Mouse (Mus musculus) cerebellum, postnatal 10 days (tissue): ENCODE measurements around the gene Olfr520.
"Not testable (repeated sequence)": the region's sequence is repeated elsewhere in the genome, so short reads cannot be mapped to it uniquely, and the experiment has no call there.

ENCODE experiments used
- DNase-seq, 2 experiments: peaks; one replicate each; pipeline ENCODE4 v3.0.0; 2021; ENCODE audit warnings: mixed read lengths in 2 of 2

The Olfr520 gene

GRCm38 (mm10) chr7:99729973-99730372, at the start of gene Olfr520:
Olfr520 (plus strand) TSS chr7:99730273.
- DNase-seq: no peak

- DNase-seq: no peak
Observed at GRCm38 (mm10) chr7:99680771-99681170, 49.3 kb upstream of the Olfr520 start.

- DNase-seq: no peak
Observed at GRCm38 (mm10) chr7:99684086-99684485, 46.0 kb upstream of the Olfr520 start.

- DNase-seq: no peak
Observed at GRCm38 (mm10) chr7:99690819-99691218, 39.3 kb upstream of the Olfr520 start.

- DNase-seq: no peak
Observed at GRCm38 (mm10) chr7:99692396-99692795, 37.7 kb upstream of the Olfr520 start.

- no peak for DNase-seq
Observed at GRCm38 (mm10) chr7:99693387-99693786, 36.7 kb upstream of the Olfr520 start.

GRCm38 (mm10) chr7:99693976-99694375, 36.1 kb upstream of the Olfr520 start:
- no peak for DNase-seq

GRCm38 (mm10) chr7:99694424-99694823, 35.6 kb upstream of the Olfr520 start:
- DNase-seq: not testable (repeated sequence)

- no peak for DNase-seq
Observed at GRCm38 (mm10) chr7:99695471-99696057, 34.5 kb upstream of the Olfr520 start.

GRCm38 (mm10) chr7:99698576-99698975, 31.5 kb upstream of the Olfr520 start:
- peak; percentile 59 to 68 for DNase-seq

- no peak for DNase-seq
Observed at GRCm38 (mm10) chr7:99699106-99699505, 31.0 kb upstream of the Olfr520 start.

GRCm38 (mm10) chr7:99699709-99700151, 30.3 kb upstream of the Olfr520 start:
- DNase-seq: peak; percentile 40 to 44

- DNase-seq: no peak
Observed at GRCm38 (mm10) chr7:99700641-99701040, 29.4 kb upstream of the Olfr520 start.

- DNase-seq: no peak
Observed at GRCm38 (mm10) chr7:99702201-99702600, 27.9 kb upstream of the Olfr520 start.

- no peak for DNase-seq
Observed at GRCm38 (mm10) chr7:99704736-99705519, 25.1 kb upstream of the Olfr520 start.

GRCm38 (mm10) chr7:99706341-99707037, 23.6 kb upstream of the Olfr520 start:
- DNase-seq: no peak

- DNase-seq: no peak
Observed at GRCm38 (mm10) chr7:99707038-99707595, 23.0 kb upstream of the Olfr520 start.

- peak; percentile 47 to 51 for DNase-seq
Observed at GRCm38 (mm10) chr7:99707671-99708070, 22.4 kb upstream of the Olfr520 start.

- peak; percentile 50 to 60 for DNase-seq
Observed at GRCm38 (mm10) chr7:99708301-99708721, 21.8 kb upstream of the Olfr520 start.

- DNase-seq: peak; percentile 30 to 35
Observed at GRCm38 (mm10) chr7:99708750-99709149, 21.3 kb upstream of the Olfr520 start.

- DNase-seq: no peak
Observed at GRCm38 (mm10) chr7:99709992-99710391, 20.1 kb upstream of the Olfr520 start.

- peak; percentile 82 to 85 for DNase-seq
Observed at GRCm38 (mm10) chr7:99710476-99710875, 19.6 kb upstream of the Olfr520 start.

- no peak for DNase-seq
Observed at GRCm38 (mm10) chr7:99711166-99711565, 18.9 kb upstream of the Olfr520 start, which contains the start of gene Slco2b1. Slco2b1 (minus strand) TSS chr7:99711340.
